Mouse (Mus musculus): Measurements from ENCODE around the gene Olfr548-ps1. TPM values are rescaled to one million over a fixed set of nuclear protein-coding genes. Genes with fewer than 3 reads are reported as not detected.

Gene Olfr548-ps1
- total RNA-seq, 4 experiments from 2014 or later: not detected

GRCm38 (mm10) chr7:102573174-102573830 lies 32.6 kb downstream of the Olfr548-ps1 start:
- DNase-seq (ENCODE audit: low spot score in 2 of 2): no peak

GRCm38 (mm10) chr7:102575998-102576397 lies 35.3 kb downstream of the Olfr548-ps1 start:
- DNase-seq (ENCODE audit: low spot score in 2 of 2): no peak

- DNase-seq (ENCODE audit: low spot score in 2 of 2): no peak
Measured at GRCm38 (mm10) chr7:102591786-102592185, 51.1 kb downstream of the Olfr548-ps1 start, which contains the start of gene Olfr551. Olfr551 (minus strand) TSS chr7:102591886.

Other genes with a start within 250 kb of the Olfr548-ps1 start
- gene Rrm1, start 99.2 kb upstream of the Olfr548-ps1 start, total RNA-seq (2022): 10 to 100 TPM; 12.1 to 14.6 (median 13.2) TPM
- not detected for gene Olfr543, start 59.2 kb upstream of the Olfr548-ps1 start, total RNA-seq (2022)
- gene Olfr544, start 52.6 kb upstream of the Olfr548-ps1 start, total RNA-seq (2022): not detected
- not detected for gene Olfr545, start 41.3 kb upstream of the Olfr548-ps1 start, total RNA-seq (2022)
- gene Olfr547, start 6.1 kb upstream of the Olfr548-ps1 start, total RNA-seq (2022): not detected
- gene Olfr549, start 9.0 kb downstream of the Olfr548-ps1 start, total RNA-seq (2022): not detected
- 1 to 10 TPM; 2.6 to 6.4 (median 4.6) TPM for gene Trim21, start 24.6 kb downstream of the Olfr548-ps1 start, total RNA-seq (2022)
- under 1 TPM in 3 of 4 experiments, not detected in 1; 0.23 to 0.37 (median 0.37) TPM for gene Olfr550, start 30.5 kb downstream of the Olfr548-ps1 start, total RNA-seq (2022)
- not detected for gene Olfr551, start 51.0 kb downstream of the Olfr548-ps1 start, total RNA-seq (2022)
- under 1 TPM in 2 of 4 experiments, not detected in 2; 0.09 to 0.11 TPM for gene Olfr552, start 56.9 kb downstream of the Olfr548-ps1 start, total RNA-seq (2022)
- gene Olfr553, start 77.3 kb downstream of the Olfr548-ps1 start, total RNA-seq (2022): not detected
- gene Olfr554, start 97.5 kb downstream of the Olfr548-ps1 start, total RNA-seq (2022): not detected
- gene Olfr555, start 117.9 kb downstream of the Olfr548-ps1 start, total RNA-seq (2022): not detected
- gene Olfr556, start 124.0 kb downstream of the Olfr548-ps1 start, total RNA-seq (2022): not detected
- gene Trim68, start 146.4 kb downstream of the Olfr548-ps1 start, total RNA-seq (2022): 1 to 10 TPM; 5.2 to 6.4 (median 5.6) TPM
- gene Olfr557, start 155.0 kb downstream of the Olfr548-ps1 start, total RNA-seq (2022): not detected
- under 1 TPM in 3 of 4 experiments, not detected in 1; 0.11 to 0.34 (median 0.33) TPM for gene Olfr558, start 161.3 kb downstream of the Olfr548-ps1 start, total RNA-seq (2022)
- not detected for gene Olfr33, start 178.2 kb downstream of the Olfr548-ps1 start, total RNA-seq (2022)
- gene Olfr559, start 186.6 kb downstream of the Olfr548-ps1 start, total RNA-seq (2022): not detected
- under 1 TPM in 3 of 4 experiments, not detected in 1; 0.19 to 0.33 (median 0.30) TPM for gene Olfr560, start 218.5 kb downstream of the Olfr548-ps1 start, total RNA-seq (2022)
- under 1 TPM; 0.39 to 0.51 (median 0.48) TPM for gene Olfr78, start 218.6 kb downstream of the Olfr548-ps1 start, total RNA-seq (2022)
- gene Olfr561, start 230.3 kb downstream of the Olfr548-ps1 start, total RNA-seq (2022): not detected

Measured in left cerebral cortex, adult 8-10 months (tissue).